Mouse (Mus musculus): ENCODE results near the gene Zbtb8b. TPM values are rescaled to one million over a fixed set of nuclear protein-coding genes. Genes with fewer than 3 reads are reported as not detected.

The Zbtb8b gene
- polyA plus RNA-seq, 1 experiment from 2014 or later = 2.6 TPM

DNA sequence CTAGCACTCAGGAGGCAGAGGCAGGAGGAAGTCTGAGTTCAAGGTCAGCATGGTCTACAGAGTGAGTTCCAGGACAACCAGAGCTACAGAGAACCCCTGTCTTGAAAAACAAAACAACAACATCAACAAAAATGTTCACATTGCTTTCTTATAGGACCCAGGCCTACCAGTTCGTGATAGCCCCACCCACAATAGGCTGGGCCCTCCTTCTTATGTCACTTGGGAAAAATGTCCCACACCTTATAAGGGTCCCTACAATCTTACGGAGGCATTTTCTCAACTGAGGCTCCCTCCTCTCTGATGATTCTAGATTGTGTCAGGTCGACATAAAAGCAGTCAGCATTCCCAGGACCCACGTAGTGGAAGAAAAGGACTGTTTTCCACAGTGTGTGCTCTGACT lies 40.8 kb downstream of the Zbtb8b start:
- no peak for ATAC-seq (ENCODE audit: insufficient read depth, low FRiP score, low TSS enrichment)
- no peak overlapping the region for H3K4me3 ChIP-seq (ENCODE audit: low read depth, low read length)
- DNase-seq (ENCODE audit: low spot score) = no peak
- no peaks in the 10 kb centered on the region for H3K36me3 ChIP-seq (ENCODE audit: control insufficient read depth, insufficient read depth, low read length)
- 84% methylated on average over 4 of the region's 4 CpGs for WGBS
- no peaks in the 10 kb centered on the region for H3K9me3 ChIP-seq (ENCODE audit: control insufficient read depth, low read length)
- H3K4me2 ChIP-seq (ENCODE audit: low read depth) = no peak overlapping the region
- no peaks in the 10 kb centered on the region for H3K27me3 ChIP-seq (ENCODE audit: control insufficient read depth, insufficient read depth, low read length)
- no peak overlapping the region for H3K9ac ChIP-seq (ENCODE audit: low read length)
- no peaks in the 10 kb centered on the region for H3K4me1 ChIP-seq (ENCODE audit: control insufficient read depth, insufficient read depth, low read length)
- no peak overlapping the region for H3K27ac ChIP-seq (ENCODE audit: low read depth, low read length)

DNA sequence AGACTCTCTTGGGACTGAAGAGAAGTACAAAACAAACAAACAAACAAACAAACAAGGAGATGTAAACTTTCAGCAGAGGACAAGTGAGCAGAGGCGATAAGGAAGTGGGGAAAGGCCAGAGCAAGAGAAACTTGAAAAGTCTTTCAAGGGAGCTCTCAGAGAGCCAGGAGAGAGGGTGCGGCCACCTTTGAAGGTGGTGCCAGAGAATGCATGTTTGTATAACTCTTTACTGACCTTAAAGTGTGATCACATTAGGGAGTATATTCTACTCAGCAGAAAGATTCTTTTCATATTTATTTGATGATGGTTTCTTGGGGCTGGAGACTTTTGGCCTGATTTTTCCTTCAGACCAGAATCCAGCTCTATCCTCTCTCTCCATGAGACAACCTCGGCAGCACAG lies 43.7 kb downstream of the Zbtb8b start:
- Histone ChIP-seq H3K27ac (ENCODE audit: low read depth, low read length) (no peak overlapping the region), H3K4me1 (ENCODE audit: control insufficient read depth, insufficient read depth, low read length) (no peaks in the 10 kb centered on the region), H3K4me3 (ENCODE audit: low read depth, low read length) (no peak overlapping the region), H3K36me3 (ENCODE audit: control insufficient read depth, insufficient read depth, low read length) (no peaks in the 10 kb centered on the region), H3K27me3 (ENCODE audit: control insufficient read depth, insufficient read depth, low read length) (no peaks in the 10 kb centered on the region), H3K9ac (ENCODE audit: low read length) (no peak overlapping the region), H3K9me3 (ENCODE audit: control insufficient read depth, low read length) (no peaks in the 10 kb centered on the region), H3K4me2 (ENCODE audit: low read depth) (no peak overlapping the region)
- WGBS = 87% methylated on average over 3 of the region's 3 CpGs
- ATAC-seq (ENCODE audit: insufficient read depth, low FRiP score, low TSS enrichment) (no peak), DNase-seq (ENCODE audit: low spot score) (no peak)

DNA sequence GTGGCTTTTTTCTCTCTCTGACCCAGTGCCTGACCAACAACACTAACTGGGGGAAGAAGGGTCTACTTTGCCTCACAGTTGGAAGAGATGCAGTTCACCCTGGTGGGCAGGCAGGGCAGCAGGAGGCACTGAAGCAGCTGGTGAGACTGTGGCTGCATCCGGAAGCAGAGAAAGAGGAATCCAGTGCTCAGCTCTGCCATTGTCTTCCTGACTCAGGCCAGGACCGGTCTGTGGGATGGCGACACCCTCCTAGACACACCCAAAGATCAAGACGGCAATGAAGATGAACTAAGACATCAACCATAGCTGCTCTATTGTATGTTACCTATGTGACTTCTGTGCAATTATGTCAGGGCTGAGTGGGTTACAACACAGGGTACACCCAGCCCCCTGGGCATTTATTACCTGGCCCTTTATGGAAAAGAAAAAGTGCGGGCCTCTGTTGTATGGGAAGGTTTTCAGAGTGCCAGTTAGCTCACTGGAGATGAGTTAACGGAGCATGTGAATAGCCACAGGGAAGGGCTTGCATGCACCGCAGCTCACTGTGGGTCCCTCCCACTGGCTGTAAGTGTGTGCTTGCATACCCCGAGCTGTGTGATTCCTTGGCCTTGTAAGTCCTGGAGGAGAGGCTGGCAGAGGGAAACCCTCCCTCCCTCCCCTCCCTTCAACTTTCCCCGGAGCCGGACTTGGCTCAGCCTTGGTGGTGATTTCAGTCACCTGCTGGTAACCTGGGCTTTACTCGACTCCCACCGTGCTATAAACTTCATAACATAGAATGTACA lies 46.4 kb downstream of the Zbtb8b start:
- no peak overlapping the region for H3K9ac ChIP-seq (ENCODE audit: low read length)
- no peaks in the 10 kb centered on the region for H3K4me1 ChIP-seq (ENCODE audit: control insufficient read depth, insufficient read depth, low read length)
- H3K27me3 ChIP-seq (ENCODE audit: control insufficient read depth, insufficient read depth, low read length) = no peaks in the 10 kb centered on the region
- no peak for ATAC-seq (ENCODE audit: insufficient read depth, low FRiP score, low TSS enrichment)
- H3K9me3 ChIP-seq (ENCODE audit: control insufficient read depth, low read length) = no peaks in the 10 kb centered on the region
- no peaks in the 10 kb centered on the region for H3K36me3 ChIP-seq (ENCODE audit: control insufficient read depth, insufficient read depth, low read length)
- no peak overlapping the region for H3K4me3 ChIP-seq (ENCODE audit: low read depth, low read length)
- no peak for DNase-seq (ENCODE audit: low spot score)
- 38% methylated on average over 12 of the region's 12 CpGs for WGBS
- H3K4me2 ChIP-seq (ENCODE audit: low read depth) = no peak overlapping the region
- no peak overlapping the region for H3K27ac ChIP-seq (ENCODE audit: low read depth, low read length)

DNA sequence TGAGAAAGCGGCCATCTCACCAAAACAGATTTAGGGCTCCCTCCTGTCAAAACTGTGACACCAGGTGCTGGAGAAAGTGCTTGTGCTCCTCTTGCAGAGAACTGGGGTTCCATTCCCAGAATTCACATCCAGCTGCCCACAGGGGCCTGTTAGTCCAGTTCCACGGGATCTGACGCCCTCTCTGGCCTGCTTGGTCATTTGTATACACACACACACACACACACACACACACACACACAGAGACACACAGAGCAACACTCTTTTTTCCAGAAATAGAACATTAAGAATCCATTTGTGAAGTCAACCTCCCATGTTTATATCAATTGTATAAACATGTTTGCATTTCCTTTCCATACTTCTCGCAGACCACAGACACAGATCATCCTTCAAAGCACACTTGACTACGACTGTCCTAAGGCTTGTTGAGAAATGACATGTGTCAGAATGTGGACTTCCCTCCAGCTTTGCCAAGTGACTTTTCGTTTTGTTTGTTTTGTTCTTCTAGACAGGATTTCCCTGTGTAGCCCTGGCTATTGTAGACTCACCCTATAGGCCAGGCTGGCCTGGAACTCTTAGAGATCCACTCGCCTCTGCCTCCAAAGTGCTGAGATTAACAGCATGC lies 49.6 kb downstream of the Zbtb8b start:
- Histone ChIP-seq H3K27ac (ENCODE audit: low read depth, low read length) (no peak overlapping the region), H3K4me3 (ENCODE audit: low read depth, low read length) (no peak overlapping the region), H3K36me3 (ENCODE audit: control insufficient read depth, insufficient read depth, low read length) (no peaks in the 10 kb centered on the region), H3K9me3 (ENCODE audit: control insufficient read depth, low read length) (no peaks in the 10 kb centered on the region), H3K4me2 (ENCODE audit: low read depth) (no peak overlapping the region), H3K4me1 (ENCODE audit: control insufficient read depth, insufficient read depth, low read length) (no peaks in the 10 kb centered on the region), H3K27me3 (ENCODE audit: control insufficient read depth, insufficient read depth, low read length) (no peaks in the 10 kb centered on the region), H3K9ac (ENCODE audit: low read length) (no peak overlapping the region)
- no peak for DNase-seq (ENCODE audit: low spot score)
- ATAC-seq (ENCODE audit: insufficient read depth, low FRiP score, low TSS enrichment) = no peak
- WGBS = 86% methylated on average over 7 of the region's 7 CpGs

DNA sequence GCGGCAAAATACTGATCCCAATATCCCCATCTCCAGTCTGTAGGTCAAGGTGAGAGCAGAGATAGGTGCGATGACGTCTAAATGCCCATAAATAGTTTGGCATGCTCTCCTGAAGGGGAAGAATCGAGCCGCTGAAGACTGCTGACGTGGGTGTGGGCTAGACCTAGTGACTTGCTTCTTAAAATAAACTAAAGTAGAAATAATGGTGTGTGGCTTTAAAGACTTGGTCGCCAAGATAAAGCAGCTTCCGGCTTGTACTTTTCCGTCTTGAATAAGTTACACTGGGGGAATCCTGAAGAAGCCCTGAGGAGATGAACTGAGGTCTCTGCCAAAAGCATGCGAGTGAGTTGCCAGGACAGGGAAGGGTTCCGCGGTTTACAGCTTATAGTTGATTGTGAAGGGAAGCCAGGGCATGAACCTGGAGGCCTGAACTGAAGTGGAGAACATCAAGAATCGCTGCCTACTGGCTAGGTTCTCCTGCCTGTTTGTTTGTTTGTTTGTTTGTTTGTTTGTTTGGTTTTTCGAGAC lies 50.4 kb downstream of the Zbtb8b start:
- WGBS = 90% methylated on average over 14 of the region's 14 CpGs
- H3K9me3 ChIP-seq (ENCODE audit: control insufficient read depth, low read length) = no peaks in the 10 kb centered on the region
- H3K27me3 ChIP-seq (ENCODE audit: control insufficient read depth, insufficient read depth, low read length) = no peaks in the 10 kb centered on the region
- no peak for DNase-seq (ENCODE audit: low spot score)
- H3K4me3 ChIP-seq (ENCODE audit: low read depth, low read length) = no peak overlapping the region
- H3K27ac ChIP-seq (ENCODE audit: low read depth, low read length) = no peak overlapping the region
- no peak for ATAC-seq (ENCODE audit: insufficient read depth, low FRiP score, low TSS enrichment)
- H3K36me3 ChIP-seq (ENCODE audit: control insufficient read depth, insufficient read depth, low read length) = no peaks in the 10 kb centered on the region
- H3K4me1 ChIP-seq (ENCODE audit: control insufficient read depth, insufficient read depth, low read length) = no peaks in the 10 kb centered on the region
- H3K4me2 ChIP-seq (ENCODE audit: low read depth) = no peak overlapping the region
- no peak overlapping the region for H3K9ac ChIP-seq (ENCODE audit: low read length)

DNA sequence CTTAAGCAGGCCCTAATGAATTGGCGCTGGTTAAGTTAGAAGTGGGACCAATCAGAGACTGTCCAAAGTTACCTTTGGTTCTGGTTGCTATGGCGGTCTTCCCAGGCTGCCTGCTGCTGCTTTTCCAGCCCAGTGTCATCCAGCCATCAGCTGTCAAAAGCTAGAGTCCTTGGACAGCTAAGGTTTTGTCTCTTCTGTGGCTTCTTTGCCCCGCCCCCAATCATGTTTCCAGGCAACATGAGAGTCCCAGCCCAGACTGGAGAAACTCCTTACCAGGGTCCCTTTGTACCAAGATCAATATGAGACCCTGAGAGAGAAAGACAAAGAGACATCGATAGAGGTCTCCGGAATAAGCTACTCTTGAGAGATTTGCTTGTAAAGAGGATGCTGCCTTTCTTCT lies 52.2 kb downstream of the Zbtb8b start:
- no peaks in the 10 kb centered on the region for H3K27me3 ChIP-seq (ENCODE audit: control insufficient read depth, insufficient read depth, low read length)
- no peak overlapping the region for H3K4me3 ChIP-seq (ENCODE audit: low read depth, low read length)
- no peaks in the 10 kb centered on the region for H3K36me3 ChIP-seq (ENCODE audit: control insufficient read depth, insufficient read depth, low read length)
- H3K4me2 ChIP-seq (ENCODE audit: low read depth) = no peak overlapping the region
- H3K9me3 ChIP-seq (ENCODE audit: control insufficient read depth, low read length) = no peaks in the 10 kb centered on the region
- WGBS = 84% methylated on average over 5 of the region's 5 CpGs
- no peak overlapping the region for H3K9ac ChIP-seq (ENCODE audit: low read length)
- no peaks in the 10 kb centered on the region for H3K4me1 ChIP-seq (ENCODE audit: control insufficient read depth, insufficient read depth, low read length)
- no peak overlapping the region for H3K27ac ChIP-seq (ENCODE audit: low read depth, low read length)
- ATAC-seq (ENCODE audit: insufficient read depth, low FRiP score, low TSS enrichment) (no peak), DNase-seq (ENCODE audit: low spot score) (no peak)

DNA sequence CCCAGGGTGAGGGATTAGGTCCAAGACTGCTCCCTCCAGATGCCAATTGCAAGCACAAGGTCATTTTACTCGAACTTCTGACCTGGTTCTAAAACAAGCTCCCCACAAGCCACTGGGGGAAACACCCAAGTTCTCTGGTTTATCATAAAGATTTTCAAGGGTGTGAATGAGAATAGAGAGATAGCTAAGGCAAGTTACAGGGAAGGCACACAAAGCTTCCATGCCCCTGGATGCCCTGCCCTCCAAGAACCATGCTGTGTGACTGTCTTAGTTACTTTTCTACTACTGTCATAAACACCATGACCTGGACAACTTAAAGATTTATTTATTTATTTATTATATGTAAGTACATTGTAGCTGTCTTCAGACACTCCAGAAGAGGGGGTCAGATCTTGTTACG lies 53.7 kb downstream of the Zbtb8b start:
- H3K4me2 ChIP-seq (ENCODE audit: low read depth) = no peak overlapping the region
- no peaks in the 10 kb centered on the region for H3K9me3 ChIP-seq (ENCODE audit: control insufficient read depth, low read length)
- ATAC-seq (ENCODE audit: insufficient read depth, low FRiP score, low TSS enrichment) = no peak
- H3K36me3 ChIP-seq (ENCODE audit: control insufficient read depth, insufficient read depth, low read length) = no peaks in the 10 kb centered on the region
- no peaks in the 10 kb centered on the region for H3K27me3 ChIP-seq (ENCODE audit: control insufficient read depth, insufficient read depth, low read length)
- DNase-seq (ENCODE audit: low spot score) = no peak
- WGBS = 76% methylated on average over 1 of the region's 2 CpGs
- H3K4me3 ChIP-seq (ENCODE audit: low read depth, low read length) = no peak overlapping the region
- no peaks in the 10 kb centered on the region for H3K4me1 ChIP-seq (ENCODE audit: control insufficient read depth, insufficient read depth, low read length)
- H3K9ac ChIP-seq (ENCODE audit: low read length) = no peak overlapping the region
- H3K27ac ChIP-seq (ENCODE audit: low read depth, low read length) = no peak overlapping the region

- no peaks in the 10 kb centered on the region for H3K27me3 ChIP-seq (ENCODE audit: control insufficient read depth, insufficient read depth, low read length)
- no peak for DNase-seq (ENCODE audit: low spot score)
- WGBS = 89% methylated on average over 8 of the region's 8 CpGs
- H3K27ac ChIP-seq (ENCODE audit: low read depth, low read length) = no peak overlapping the region
- H3K9me3 ChIP-seq (ENCODE audit: control insufficient read depth, low read length) = no peaks in the 10 kb centered on the region
- no peak overlapping the region for H3K4me2 ChIP-seq (ENCODE audit: low read depth)
- no peaks in the 10 kb centered on the region for H3K4me1 ChIP-seq (ENCODE audit: control insufficient read depth, insufficient read depth, low read length)
- no peak overlapping the region for H3K4me3 ChIP-seq (ENCODE audit: low read depth, low read length)
- H3K9ac ChIP-seq (ENCODE audit: low read length) = no peak overlapping the region
- no peaks in the 10 kb centered on the region for H3K36me3 ChIP-seq (ENCODE audit: control insufficient read depth, insufficient read depth, low read length)
- no peak for ATAC-seq (ENCODE audit: insufficient read depth, low FRiP score, low TSS enrichment)
Measured at GRCm38 (mm10) chr4:129386269-129386946, 54.2 kb downstream of the Zbtb8b start.
